Mouse (Mus musculus) layer of hippocampus, adult 18-20 months (tissue): ENCODE results near the gene Fam174b. TPM values are rescaled to one million over a fixed set of nuclear protein-coding genes. Genes with fewer than 3 reads are reported as not detected.

ENCODE experiments used
- DNase-seq, 2 experiments: peaks; one replicate each; pipeline ENCODE4 v3.0.0; 2022; ENCODE audit warnings: low spot score in 2 of 2
- total RNA-seq, 2 experiments: library from RNA; stranded (reverse); gene quantifications; 2 replicates each; pipeline ENCODE4 v1.2.3; 2021

Fam174b gene
- total RNA-seq, 2 experiments from 2014 or later = 30.3 to 33.0 TPM

DNA sequence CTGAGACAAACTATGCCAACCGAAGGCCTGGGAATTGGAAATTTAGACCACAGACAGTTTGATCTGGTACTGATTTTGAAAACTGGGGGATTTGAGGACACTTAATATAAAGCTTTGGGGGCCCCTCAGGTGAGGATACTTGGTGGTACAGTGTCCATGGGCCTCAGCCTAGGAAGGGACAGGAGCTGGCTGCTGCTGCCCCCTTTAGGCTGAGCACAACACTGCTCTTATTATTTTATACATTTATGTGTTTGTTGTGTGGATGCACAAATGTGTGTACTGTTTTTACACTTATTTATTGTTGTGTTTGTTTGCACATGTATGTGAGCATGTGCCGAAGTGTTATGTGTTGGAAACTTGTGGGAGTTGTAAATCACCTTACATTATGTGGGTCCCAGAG is 9.2 kb downstream of the Fam174b start:
- DNase-seq = no peak

DNA sequence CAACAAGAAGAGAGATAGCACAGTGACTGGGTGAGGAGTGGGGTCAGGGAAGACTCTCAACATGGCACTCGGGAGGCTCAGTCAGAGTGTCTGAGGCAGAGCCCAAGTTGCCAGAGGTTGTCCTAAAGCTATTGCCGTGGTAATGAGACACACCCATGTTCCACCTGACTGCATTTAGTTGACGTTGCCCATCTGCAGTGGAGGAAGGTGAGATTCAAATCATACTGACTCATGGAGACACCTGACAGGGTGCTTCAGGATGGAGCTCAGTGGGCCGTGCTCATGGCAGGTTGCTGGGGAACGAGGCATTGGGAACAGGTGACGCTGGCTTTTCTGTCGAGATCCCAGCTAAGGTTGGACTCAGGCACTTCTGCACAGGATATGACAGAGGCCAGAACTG is 9.9 kb downstream of the Fam174b start:
- no peak for DNase-seq

DNA sequence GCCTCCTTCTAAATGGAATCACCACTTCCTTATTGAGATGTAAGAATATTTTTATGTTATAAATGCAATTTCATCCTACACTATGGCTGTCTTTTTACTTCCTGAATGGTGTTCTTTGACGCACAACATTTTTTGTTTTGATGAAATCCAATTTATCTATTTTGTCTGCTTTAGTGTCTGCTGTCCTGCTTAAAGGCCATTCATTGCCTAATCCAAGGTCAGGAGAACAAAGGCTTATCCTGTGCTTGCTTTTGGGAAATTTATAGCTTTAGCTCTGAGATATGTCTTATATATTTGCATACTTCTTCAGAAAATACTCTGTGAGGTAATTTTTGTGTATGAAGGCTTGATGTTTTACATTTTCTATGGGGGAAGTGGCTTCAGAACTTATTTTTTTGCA is 13.5 kb downstream of the Fam174b start:
- DNase-seq = no peak

DNA sequence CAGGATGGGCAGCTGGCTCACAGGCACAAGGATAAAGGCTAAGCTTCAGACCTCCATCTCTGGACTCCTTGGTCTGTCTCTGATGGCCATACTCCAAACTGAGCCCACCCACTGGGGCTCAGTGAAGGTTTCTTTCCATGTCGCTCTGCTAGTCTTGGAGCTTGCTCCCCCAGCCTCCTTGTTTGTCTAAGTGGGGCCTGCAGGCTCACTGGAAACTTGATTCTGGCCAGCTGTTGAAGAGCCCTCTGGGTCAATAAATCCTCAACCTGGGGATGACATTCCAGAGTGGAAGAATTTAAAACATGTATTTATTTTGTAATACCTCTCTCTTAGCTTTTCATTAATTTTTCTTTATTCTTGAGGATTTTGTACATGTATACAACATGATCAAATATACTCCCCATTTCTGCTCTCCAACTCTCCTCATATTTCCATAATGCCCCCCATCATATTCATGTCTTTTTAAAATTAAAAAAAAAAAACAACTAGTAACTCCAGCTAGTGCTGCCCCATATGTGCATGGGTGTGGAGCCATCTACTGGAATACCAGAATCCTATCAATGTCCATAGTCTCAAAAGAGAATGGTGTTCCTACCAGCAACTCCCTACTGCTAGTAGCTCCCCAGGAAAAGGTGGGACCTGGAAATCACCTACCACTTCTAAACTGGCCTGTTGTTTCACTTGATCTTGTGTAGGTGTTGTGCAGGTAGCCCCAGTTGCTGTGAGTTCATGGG is 15.4 kb downstream of the Fam174b start:
- DNase-seq = no peak

DNA sequence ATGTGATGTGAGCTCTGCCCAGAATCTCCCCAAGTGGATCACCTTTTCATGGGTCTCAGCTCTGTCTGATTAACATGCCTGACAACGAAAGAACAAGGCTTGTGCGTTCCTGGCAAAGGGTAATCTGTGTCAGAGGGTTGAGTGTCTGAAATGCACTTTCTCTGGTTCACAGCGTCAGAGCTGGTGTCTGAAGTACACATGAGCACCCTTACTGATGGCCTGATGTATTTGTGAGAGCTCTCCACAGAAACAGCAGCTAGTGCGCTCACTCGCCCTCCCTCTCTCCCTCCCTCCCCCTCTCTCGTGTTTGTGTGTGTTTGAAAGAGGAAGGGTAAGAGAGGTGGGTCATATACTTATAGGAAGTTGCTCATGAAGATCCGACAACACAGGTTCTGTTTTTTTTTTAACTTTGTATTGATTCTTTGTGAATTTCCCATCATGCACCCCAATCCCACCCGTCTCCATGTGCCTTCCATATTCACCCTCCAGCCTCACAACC is 21.6 kb downstream of the Fam174b start:
- DNase-seq = no peak

DNA sequence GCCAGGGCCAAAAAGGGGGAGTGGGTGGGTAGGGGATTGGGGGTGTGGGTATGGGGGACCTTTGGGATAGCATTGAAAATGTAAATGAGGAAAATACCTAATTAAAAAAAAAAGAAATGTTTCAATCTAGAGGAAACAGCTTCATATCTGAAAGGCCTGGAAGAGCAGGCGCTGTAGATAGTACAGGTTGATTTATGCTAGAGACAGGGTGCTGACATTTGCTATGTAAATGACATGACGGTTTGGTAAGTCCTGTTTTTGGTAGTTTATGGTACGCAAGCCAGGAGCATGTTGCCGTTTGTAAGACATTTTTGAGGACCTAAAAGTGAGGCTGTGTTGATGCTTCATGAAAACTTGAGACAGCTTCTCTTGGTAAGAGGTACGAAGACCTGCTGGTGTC is 24.6 kb downstream of the Fam174b start:
- no peak for DNase-seq

DNA sequence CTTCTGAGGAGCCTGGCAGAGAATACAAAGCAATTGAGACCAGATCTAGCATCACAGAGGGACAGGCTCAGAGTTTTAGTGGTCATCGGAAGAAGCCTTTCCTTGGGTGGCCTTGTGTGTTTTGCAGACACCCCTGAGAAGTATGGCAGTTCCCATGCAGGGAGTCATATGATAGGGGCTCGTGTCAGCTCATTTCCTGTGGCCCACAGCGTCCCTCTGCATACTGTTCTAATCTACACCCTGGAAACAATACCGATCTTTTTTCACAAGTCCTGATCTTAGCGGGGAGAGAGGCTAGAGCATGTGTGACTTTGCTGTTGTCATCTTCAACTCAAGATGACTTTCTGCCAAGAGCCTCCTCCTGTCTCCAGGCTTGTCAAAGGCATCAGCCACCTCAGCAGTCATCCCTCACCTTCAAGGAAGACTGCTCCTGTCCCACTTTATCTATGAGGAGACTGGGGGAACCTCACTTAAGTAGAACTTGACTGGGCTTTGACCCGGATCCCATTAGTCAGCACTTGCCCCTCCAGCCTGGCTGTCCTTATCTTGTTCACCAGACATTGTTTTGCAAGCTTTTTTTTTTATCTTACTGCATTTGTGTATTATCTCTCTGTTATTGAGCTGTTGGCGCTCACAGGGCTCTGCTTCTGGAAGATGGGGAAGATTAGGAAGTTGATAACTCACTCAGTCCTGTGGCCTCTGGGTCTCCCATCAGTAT is 25.2 kb downstream of the Fam174b start:
- no peak for DNase-seq

DNA sequence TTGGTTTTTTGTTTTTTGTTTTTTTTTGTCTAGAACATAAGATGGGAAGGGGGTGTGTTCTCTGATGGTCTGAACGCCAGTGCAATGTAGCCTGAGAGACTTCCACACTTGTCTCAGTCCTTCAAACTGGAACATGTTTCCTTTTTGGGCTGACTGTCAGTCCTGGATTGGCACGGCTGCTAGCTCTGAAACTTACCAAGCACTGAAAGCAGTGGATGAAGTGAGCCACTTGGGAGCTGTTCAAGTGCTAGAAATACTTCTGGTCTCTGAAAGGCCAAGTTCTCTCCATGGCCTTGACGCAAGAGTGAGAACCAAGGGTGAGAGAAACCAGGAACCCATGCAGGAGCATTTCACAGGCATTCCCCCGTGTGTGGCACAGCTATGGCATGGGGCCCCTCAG is 29.1 kb downstream of the Fam174b start:
- no peak for DNase-seq

DNA sequence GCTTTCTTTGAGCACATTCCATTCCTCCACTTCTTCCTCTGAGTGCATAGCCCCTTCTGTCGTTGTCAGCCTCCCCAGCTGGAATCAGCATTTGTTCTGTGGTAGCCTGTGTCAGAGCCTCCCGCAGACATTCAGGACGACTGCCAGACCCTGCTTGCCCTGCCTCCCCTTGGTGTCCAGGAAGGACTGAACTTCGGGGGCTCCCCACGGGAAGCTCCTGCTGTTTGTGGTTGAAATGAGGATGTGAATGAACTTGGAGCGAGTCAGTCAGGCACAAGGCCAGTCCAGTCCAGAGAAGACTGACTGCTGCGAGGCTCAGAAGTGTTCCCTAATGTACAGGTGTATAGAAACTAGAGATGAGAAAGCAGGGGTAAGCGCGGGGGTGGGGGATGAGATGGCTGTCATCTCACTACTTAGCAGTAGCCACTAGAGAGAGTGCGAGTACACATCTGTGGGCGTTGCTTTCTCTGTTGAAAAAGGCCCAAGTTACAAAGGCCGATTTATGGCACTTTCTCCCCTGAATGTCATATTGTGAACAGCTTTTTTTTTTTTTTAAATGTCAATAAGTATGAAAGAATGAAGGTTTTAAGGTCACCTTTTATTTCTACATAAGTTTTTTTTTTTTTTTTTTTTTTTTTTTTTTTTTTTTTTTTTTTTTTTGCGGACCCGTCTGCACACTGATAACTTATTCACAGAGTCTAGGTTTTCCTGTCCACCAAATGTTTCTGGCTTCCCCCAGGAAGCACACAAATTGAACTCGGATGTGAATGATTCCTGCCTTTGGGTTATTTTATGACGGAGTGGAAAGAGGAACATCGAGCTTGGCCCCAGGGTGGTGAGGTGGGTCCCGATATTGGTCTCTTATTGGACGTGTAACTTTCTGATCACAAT is 31.5 kb downstream of the Fam174b start:
- DNase-seq = no peak

DNA sequence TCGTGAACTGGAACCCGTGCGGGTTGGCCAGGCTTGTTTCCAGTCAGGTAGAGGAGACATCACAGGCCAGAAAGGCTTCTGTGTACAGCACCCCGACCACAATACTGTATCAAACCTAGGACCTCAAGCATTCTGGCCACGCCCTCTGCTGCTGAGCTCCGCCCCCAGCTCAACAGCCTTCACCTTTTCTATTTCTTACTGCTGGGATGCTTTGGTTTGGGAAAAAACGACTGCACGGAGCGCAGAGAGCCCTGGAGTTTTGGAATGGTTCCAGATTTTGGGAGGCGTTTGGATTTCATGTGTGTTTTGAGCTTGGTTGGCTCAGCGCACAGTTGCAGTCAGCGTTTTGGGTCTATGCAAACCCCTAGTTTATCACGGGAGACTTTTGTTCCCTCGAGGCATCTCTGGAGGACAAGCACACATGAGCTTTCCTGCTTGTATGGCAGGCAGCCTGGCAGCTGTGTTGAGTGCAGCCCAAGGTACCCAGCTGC is 32.2 kb downstream of the Fam174b start:
- no peak for DNase-seq

DNA sequence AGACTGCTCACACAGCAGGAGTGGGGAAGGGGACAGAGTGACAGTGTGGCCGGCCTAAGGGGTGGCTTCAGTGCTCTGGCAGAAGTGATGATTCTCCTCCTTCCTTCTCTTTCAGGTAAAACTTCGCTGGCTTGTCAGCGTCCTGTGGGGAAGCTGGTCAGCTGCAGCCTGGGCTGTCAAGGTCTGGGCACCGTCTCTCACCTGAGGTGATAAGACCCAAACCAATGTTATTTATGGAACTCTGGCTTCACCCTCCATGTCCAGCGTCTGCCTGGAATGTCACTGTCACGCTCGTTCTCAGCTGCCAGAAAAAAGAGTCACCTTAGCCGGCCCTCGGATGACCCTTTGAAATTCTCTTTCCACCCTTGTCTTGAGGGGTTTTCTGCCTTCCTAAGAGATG is 34.7 kb downstream of the Fam174b start:
- no peak for DNase-seq

DNA sequence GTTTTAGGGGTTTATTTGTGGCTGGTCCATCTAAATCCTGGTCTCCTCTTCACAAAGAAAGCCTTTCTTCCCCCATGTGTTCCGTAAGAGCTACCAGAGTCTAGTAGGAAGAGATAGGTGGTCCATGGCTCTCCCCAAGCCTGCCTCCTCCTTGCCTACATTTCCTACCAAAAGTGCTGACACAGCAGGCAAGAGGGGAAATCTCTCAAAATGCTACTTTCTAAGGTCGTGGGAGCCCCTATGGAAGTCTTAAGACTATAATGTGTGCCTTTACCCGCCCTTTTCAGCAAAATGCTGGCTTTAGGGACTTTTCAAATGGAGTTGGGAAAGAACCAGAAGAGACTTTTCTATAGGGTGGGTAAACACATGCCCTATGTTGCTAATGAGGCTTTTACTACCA is 37.7 kb downstream of the Fam174b start:
- no peak for DNase-seq

DNA sequence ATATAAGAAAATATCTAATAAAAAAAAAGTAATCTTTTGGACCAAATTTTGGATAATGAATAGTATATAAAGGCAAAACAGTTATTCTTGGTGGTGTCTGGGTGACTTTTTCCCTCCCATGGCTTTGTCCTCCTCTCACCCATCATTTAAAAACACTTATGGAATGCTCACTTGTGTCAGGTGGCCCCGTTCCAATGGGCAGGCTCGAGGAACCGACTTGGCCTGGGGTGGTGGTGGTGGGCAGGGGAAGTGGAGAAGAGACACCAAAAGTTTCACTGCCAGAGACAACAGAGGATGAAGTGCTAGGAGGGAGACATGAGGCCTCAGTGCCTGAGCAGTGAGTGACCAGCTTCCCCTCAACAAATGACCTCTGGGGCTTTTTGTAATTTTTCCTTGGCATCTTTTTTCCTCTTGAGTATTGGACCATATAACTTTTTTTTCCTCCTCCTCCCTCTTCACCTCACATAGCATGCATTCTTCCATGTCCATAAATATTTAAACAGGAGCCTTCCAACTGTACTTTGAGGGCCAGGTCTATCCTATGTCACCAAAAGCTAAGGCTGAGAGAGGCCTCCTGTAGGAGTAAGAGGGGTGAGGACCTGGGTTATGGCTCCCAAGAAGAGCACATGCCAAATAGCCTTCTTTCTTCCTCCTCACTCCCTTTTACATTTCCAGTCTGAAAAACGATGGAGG is 44.8 kb downstream of the Fam174b start:
- DNase-seq = no peak

DNA sequence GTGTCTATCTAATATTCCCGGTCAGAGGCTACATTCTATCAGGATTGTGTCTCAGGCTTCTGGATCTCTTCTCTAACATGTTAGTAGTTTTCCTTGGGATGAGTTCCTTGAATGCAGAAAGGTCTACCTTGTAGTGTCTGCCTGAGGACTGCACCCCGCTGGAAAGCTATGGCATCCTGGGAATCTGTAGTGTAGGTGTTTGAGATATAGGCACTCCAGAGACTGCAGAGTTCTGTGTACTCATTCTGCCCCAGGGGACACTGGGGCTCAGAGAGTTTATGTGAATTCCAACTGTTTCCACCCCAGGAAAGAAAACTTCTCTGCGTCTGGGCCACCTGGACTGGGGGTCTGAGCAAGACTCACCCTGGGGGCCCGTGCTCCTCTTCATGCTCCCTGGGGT is 45.7 kb downstream of the Fam174b start:
- no peak for DNase-seq

DNA sequence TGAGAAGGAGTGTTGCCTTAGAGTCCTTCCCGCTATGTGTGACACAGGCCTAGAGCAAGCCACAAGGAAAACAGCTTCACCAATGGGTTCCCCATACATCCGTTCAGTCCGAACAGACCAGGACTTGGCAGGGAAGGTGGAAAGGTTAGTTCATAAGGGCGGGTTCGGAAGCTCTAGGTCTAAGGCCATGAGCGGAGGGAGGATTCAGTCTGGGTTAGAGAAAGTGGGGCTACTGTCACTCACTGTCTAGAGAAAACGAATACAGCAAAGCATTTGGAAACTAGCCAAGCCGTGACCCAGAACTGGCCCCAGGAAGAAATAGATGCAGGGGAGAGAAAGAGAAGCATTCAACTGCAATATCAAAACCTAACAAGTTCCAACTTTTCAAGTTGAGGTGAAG is 47.4 kb downstream of the Fam174b start:
- DNase-seq = no peak

DNA sequence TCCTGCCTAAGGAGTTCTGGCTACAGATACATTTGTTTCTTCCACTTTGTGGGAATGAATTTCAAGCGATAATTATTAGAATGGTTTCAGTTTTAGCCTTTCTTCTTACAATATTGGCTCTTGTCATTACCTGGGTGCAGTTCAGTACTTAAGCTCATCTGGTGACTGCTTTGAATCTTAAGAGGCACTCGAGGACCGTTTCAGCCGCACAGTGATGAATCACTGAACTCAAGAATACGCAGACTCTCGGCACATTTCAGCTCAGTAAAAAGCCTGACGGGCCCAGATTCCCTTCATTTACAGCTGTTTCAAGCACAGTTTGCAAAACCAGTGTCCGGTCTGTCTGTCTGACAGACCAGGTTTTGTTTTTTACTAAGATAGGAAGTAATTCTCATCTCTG is 51.0 kb downstream of the Fam174b start:
- DNase-seq = no peak

DNA sequence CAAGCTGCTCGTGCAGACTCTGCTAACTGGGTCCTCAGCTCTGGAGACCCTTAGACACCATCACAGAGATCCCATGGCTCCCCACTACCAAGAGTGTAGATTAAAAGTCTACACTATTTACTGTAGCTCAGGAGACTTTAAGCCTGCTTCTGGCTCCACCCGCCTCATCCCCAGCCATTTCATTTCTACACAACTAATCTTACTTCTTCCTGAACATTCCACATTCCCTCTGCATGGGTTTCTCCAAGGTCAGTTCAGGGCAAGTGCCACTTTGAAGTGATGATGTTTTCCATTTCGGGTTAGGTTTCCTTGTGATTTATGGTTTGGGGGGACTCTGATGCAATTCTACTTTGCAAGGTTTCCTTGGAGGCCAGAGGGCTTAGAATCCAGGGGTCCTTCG is 52.1 kb downstream of the Fam174b start:
- no peak for DNase-seq

DNA sequence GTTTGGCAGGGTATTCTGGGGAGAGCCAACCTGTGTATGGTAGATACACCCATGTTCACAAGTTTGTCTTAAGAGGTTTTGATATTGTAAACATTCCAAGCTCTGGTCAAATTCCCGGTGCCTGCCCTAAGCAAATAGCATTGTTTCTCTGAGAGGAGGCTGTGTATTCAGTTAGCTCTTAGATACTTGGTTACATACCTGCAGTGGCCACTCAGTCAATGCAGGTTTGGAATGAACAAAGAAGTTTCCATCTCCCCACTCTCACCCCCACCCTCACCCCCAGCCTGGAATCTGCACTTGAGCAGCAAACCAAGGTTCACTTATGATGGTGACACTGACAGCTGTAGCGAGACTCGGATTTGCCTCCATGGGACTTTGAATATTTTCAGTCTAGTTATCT is 52.5 kb downstream of the Fam174b start:
- DNase-seq = no peak

DNA sequence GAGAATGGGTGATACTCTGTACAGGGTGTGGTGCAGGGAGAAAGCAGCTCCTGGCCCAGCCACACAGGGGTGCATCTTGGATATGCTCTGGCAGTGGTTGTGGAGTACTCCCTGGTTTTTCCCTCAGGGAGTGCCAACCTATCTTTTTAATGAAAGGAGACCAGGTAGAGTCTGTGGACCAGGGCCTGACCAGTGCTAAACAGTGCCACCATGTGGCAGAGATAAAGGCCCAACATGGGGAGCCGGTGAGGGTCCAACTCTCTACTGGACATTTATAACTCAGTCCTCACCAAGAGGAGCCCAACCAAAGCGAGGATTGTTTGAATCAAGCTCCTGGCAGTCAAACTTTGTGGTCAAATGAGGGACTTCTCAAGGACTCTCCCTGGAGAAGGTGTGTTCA is 69.2 kb downstream of the Fam174b start:
- peak in 1 of 2 experiments; percentile 3 for DNase-seq

DNA sequence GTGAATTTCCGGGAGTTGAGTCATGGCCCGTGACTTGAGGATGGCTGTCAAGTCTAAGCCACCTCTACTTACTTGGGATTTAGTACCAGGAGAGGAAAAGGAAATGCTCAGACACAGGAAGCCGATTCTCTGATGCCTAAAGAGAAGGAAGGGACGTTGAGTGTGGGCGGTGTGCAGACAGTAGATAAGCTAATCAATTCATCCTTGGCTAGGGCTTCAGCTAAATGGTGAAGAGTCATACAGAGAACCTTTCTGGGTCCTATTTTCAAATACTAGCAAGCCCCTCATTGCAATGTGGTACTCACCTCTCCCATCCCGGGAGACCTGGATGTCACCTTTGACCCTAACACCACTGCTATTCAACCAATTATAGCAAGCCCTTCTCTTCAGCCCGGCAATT is 71.3 kb downstream of the Fam174b start:
- DNase-seq = no peak

DNA sequence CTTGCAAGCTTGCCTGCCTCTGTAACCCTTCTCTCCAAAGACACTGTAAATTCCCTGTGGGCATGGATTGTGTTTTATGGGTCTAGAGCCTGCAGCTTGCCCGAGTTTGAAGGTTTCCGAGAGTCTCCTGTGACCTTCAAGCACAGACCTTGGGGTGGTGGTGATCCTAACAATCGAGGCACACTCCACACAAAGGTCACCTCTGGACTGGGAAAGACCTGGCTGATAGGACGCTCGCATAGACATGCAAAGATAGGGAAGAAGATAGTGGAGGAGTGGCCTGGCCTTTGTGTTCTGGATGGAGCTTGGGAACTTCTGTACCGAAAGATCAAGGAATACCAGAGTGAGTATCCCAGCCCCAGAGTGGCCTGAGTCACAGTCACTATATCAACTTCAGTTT is 72.1 kb downstream of the Fam174b start:
- DNase-seq = no peak
